Mouse (Mus musculus): ENCODE results near the gene Plekha1. TPM values are rescaled to one million over a fixed set of nuclear protein-coding genes. Genes with fewer than 3 reads are reported as not detected.

The Plekha1 gene
- polyA plus RNA-seq, 1 experiment from 2014 or later = 15.7 TPM

GRCm38 (mm10) chr7:130884161-130884560 is 18.6 kb downstream of the Plekha1 start:
- 65% methylated on average over 2 of the region's 2 CpGs for WGBS (ENCODE audit: insufficient replicate concordance)
- Histone ChIP-seq H3K9ac (ENCODE audit: low read depth, low read length) (no peak overlapping the region), H3K9me3 (replicated peaks; ENCODE audit: control insufficient read depth, low read length) (no peaks in the 10 kb centered on the region), H3K27me3 (ENCODE audit: control insufficient read depth, insufficient read depth, low read depth, low read length) (no peaks in the 10 kb centered on the region), H3K27ac (ENCODE audit: low read length) (no peak overlapping the region), H3K4me3 (ENCODE audit: low read depth, low read length) (no peak overlapping the region), H3K4me2 (ENCODE audit: low read depth, low read length) (no peak overlapping the region), H3K4me1 (ENCODE audit: control insufficient read depth, low read depth, low read length) (no peaks in the 10 kb centered on the region), H3K36me3 (ENCODE audit: control insufficient read depth, insufficient read depth) (no peaks in the 10 kb centered on the region)
- no peak for ATAC-seq (ENCODE audit: low read depth)

GRCm38 (mm10) chr7:130886246-130886645 is 20.7 kb downstream of the Plekha1 start:
- Histone ChIP-seq H3K4me2 (ENCODE audit: low read depth, low read length) (no peak overlapping the region), H3K4me1 (ENCODE audit: control insufficient read depth, low read depth, low read length) (no peaks in the 10 kb centered on the region), H3K27me3 (ENCODE audit: control insufficient read depth, insufficient read depth, low read depth, low read length) (no peaks in the 10 kb centered on the region), H3K36me3 (ENCODE audit: control insufficient read depth, insufficient read depth) (no peaks in the 10 kb centered on the region), H3K9me3 (replicated peaks; ENCODE audit: control insufficient read depth, low read length) (no peaks in the 10 kb centered on the region), H3K4me3 (ENCODE audit: low read depth, low read length) (no peak overlapping the region), H3K27ac (ENCODE audit: low read length) (no peak overlapping the region), H3K9ac (ENCODE audit: low read depth, low read length) (no peak overlapping the region)
- 41% methylated on average over 3 of the region's 3 CpGs for WGBS (ENCODE audit: insufficient replicate concordance)
- no peak for ATAC-seq (ENCODE audit: low read depth)

- H3K27me3 ChIP-seq (ENCODE audit: control insufficient read depth, insufficient read depth, low read depth, low read length) = no peaks in the 10 kb centered on the region
- no peak overlapping the region for H3K27ac ChIP-seq (ENCODE audit: low read length)
- no peak overlapping the region for H3K9ac ChIP-seq (ENCODE audit: low read depth, low read length)
- H3K4me1 ChIP-seq (ENCODE audit: control insufficient read depth, low read depth, low read length) = no peaks in the 10 kb centered on the region
- no peak overlapping the region for H3K4me2 ChIP-seq (ENCODE audit: low read depth, low read length)
- WGBS (ENCODE audit: insufficient replicate concordance) = 48% methylated on average over 3 of the region's 3 CpGs
- ATAC-seq (ENCODE audit: low read depth) = no peak
- H3K36me3 ChIP-seq (ENCODE audit: control insufficient read depth, insufficient read depth) = no peaks in the 10 kb centered on the region
- H3K4me3 ChIP-seq (ENCODE audit: low read depth, low read length) = no peak overlapping the region
- H3K9me3 ChIP-seq (replicated peaks; ENCODE audit: control insufficient read depth, low read length) = no peaks in the 10 kb centered on the region
Measured at GRCm38 (mm10) chr7:130887946-130888345, 22.4 kb downstream of the Plekha1 start.

GRCm38 (mm10) chr7:130890871-130891270 is 25.3 kb downstream of the Plekha1 start:
- Histone ChIP-seq H3K36me3 (ENCODE audit: control insufficient read depth, insufficient read depth) (no peaks in the 10 kb centered on the region), H3K9ac (ENCODE audit: low read depth, low read length) (no peak overlapping the region), H3K4me1 (ENCODE audit: control insufficient read depth, low read depth, low read length) (no peaks in the 10 kb centered on the region), H3K4me3 (ENCODE audit: low read depth, low read length) (no peak overlapping the region), H3K27ac (ENCODE audit: low read length) (no peak overlapping the region), H3K9me3 (replicated peaks; ENCODE audit: control insufficient read depth, low read length) (no peaks in the 10 kb centered on the region), H3K27me3 (ENCODE audit: control insufficient read depth, insufficient read depth, low read depth, low read length) (no peaks in the 10 kb centered on the region), H3K4me2 (ENCODE audit: low read depth, low read length) (no peak overlapping the region)
- WGBS (ENCODE audit: insufficient replicate concordance) = 48% methylated on average over 2 of the region's 2 CpGs
- ATAC-seq (ENCODE audit: low read depth) = no peak

GRCm38 (mm10) chr7:130892973-130893372 is 27.4 kb downstream of the Plekha1 start:
- Histone ChIP-seq H3K9me3 (replicated peaks; ENCODE audit: control insufficient read depth, low read length) (no peaks in the 10 kb centered on the region), H3K27me3 (ENCODE audit: control insufficient read depth, insufficient read depth, low read depth, low read length) (no peaks in the 10 kb centered on the region), H3K4me3 (ENCODE audit: low read depth, low read length) (no peak overlapping the region), H3K27ac (ENCODE audit: low read length) (no peak overlapping the region; the same call in 1 of the 2 replicates), H3K4me2 (ENCODE audit: low read depth, low read length) (no peak overlapping the region), H3K36me3 (ENCODE audit: control insufficient read depth, insufficient read depth) (no peaks in the 10 kb centered on the region), H3K4me1 (ENCODE audit: control insufficient read depth, low read depth, low read length) (no peaks in the 10 kb centered on the region), H3K9ac (ENCODE audit: low read depth, low read length) (no peak overlapping the region)
- ATAC-seq (ENCODE audit: low read depth) = peak; percentile 32; the same call in 1 of the 2 replicates
- WGBS (ENCODE audit: insufficient replicate concordance) = 54% methylated on average over 6 of the region's 6 CpGs

- Histone ChIP-seq H3K9me3 (replicated peaks; ENCODE audit: control insufficient read depth, low read length) (no peaks in the 10 kb centered on the region), H3K9ac (ENCODE audit: low read depth, low read length) (no peak overlapping the region), H3K4me3 (ENCODE audit: low read depth, low read length) (no peak overlapping the region), H3K27ac (ENCODE audit: low read length) (no peak overlapping the region), H3K4me2 (ENCODE audit: low read depth, low read length) (no peak overlapping the region), H3K4me1 (ENCODE audit: control insufficient read depth, low read depth, low read length) (no peaks in the 10 kb centered on the region), H3K27me3 (ENCODE audit: control insufficient read depth, insufficient read depth, low read depth, low read length) (no peaks in the 10 kb centered on the region), H3K36me3 (ENCODE audit: control insufficient read depth, insufficient read depth) (no peaks in the 10 kb centered on the region)
- WGBS (ENCODE audit: insufficient replicate concordance) = 70% methylated on average over 9 of the region's 9 CpGs
- no peak for ATAC-seq (ENCODE audit: low read depth)
Measured at GRCm38 (mm10) chr7:130894931-130895617, 29.5 kb downstream of the Plekha1 start.

GRCm38 (mm10) chr7:130895618-130895945 is 30.0 kb downstream of the Plekha1 start:
- Histone ChIP-seq H3K9ac (ENCODE audit: low read depth, low read length) (no peak overlapping the region), H3K9me3 (replicated peaks; ENCODE audit: control insufficient read depth, low read length) (no peaks in the 10 kb centered on the region), H3K4me3 (ENCODE audit: low read depth, low read length) (no peak overlapping the region), H3K4me1 (ENCODE audit: control insufficient read depth, low read depth, low read length) (no peaks in the 10 kb centered on the region), H3K27me3 (ENCODE audit: control insufficient read depth, insufficient read depth, low read depth, low read length) (no peaks in the 10 kb centered on the region), H3K36me3 (ENCODE audit: control insufficient read depth, insufficient read depth) (no peaks in the 10 kb centered on the region), H3K27ac (ENCODE audit: low read length) (no peak overlapping the region), H3K4me2 (ENCODE audit: low read depth, low read length) (no peak overlapping the region)
- WGBS (ENCODE audit: insufficient replicate concordance) = 55% methylated on average over 2 of the region's 2 CpGs
- no peak for ATAC-seq (ENCODE audit: low read depth)

GRCm38 (mm10) chr7:130896064-130896463 is 30.5 kb downstream of the Plekha1 start:
- Histone ChIP-seq H3K27ac (ENCODE audit: low read length) (no peak overlapping the region), H3K9me3 (replicated peaks; ENCODE audit: control insufficient read depth, low read length) (no peaks in the 10 kb centered on the region), H3K27me3 (ENCODE audit: control insufficient read depth, insufficient read depth, low read depth, low read length) (no peaks in the 10 kb centered on the region), H3K4me2 (ENCODE audit: low read depth, low read length) (no peak overlapping the region), H3K4me3 (ENCODE audit: low read depth, low read length) (no peak overlapping the region), H3K36me3 (ENCODE audit: control insufficient read depth, insufficient read depth) (no peaks in the 10 kb centered on the region), H3K9ac (ENCODE audit: low read depth, low read length) (no peak overlapping the region), H3K4me1 (ENCODE audit: control insufficient read depth, low read depth, low read length) (no peaks in the 10 kb centered on the region)
- WGBS (ENCODE audit: insufficient replicate concordance) = 64% methylated on average over 3 of the region's 3 CpGs
- no peak for ATAC-seq (ENCODE audit: low read depth)

- no peak for ATAC-seq (ENCODE audit: low read depth)
- no peaks in the 10 kb centered on the region for H3K4me1 ChIP-seq (ENCODE audit: control insufficient read depth, low read depth, low read length)
- no peaks in the 10 kb centered on the region for H3K9me3 ChIP-seq (replicated peaks; ENCODE audit: control insufficient read depth, low read length)
- no peaks in the 10 kb centered on the region for H3K27me3 ChIP-seq (ENCODE audit: control insufficient read depth, insufficient read depth, low read depth, low read length)
- H3K27ac ChIP-seq (ENCODE audit: low read length) = no peak overlapping the region
- WGBS (ENCODE audit: insufficient replicate concordance) = 83% methylated on average over 10 of the region's 10 CpGs
- H3K4me3 ChIP-seq (ENCODE audit: low read depth, low read length) = no peak overlapping the region
- no peaks in the 10 kb centered on the region for H3K36me3 ChIP-seq (ENCODE audit: control insufficient read depth, insufficient read depth)
- H3K4me2 ChIP-seq (ENCODE audit: low read depth, low read length) = no peak overlapping the region
- no peak overlapping the region for H3K9ac ChIP-seq (ENCODE audit: low read depth, low read length)
Measured at GRCm38 (mm10) chr7:130897201-130897600, 31.6 kb downstream of the Plekha1 start.

Data from liver, embryonic 16.5 days (tissue).